Mouse (Mus musculus) heart, embryonic 16.5 days (tissue): ENCODE data around the gene Hgfac. TPM values are rescaled to one million over a fixed set of nuclear protein-coding genes. Genes with fewer than 3 reads are reported as not detected.

Experiments
- ATAC-seq: fragments of 200-750 bp; cut with Nextera tagmentation; replicated peaks from 2 replicates; pipeline ENCODE4 v1.8.0; 2017; ENCODE audit warnings: moderate number of reproducible peaks; ENCODE audit not compliant: insufficient read depth, low FRiP score; ENCODE audit errors: extremely low read depth
- H3K27ac ChIP-seq: fragments of 300-500 bp; sonication (generic); 2 replicates; pipeline ENCODE4 v1.5.1; 2014; ENCODE audit warnings: mild to moderate bottlenecking, low read length, control low read depth, moderate library complexity
- H3K27me3 ChIP-seq: fragments of 300-500 bp; sonication (generic); 2 replicates; pipeline ENCODE4 v1.6.1; 2014; ENCODE audit warnings: low read length, mixed read lengths; ENCODE audit not compliant: control insufficient read depth, insufficient read depth
- H3K36me3 ChIP-seq: fragments of 300-500 bp; sonication (generic); 2 replicates; pipeline ENCODE4 v1.6.1; 2014; ENCODE audit not compliant: control insufficient read depth, insufficient read depth
- H3K4me1 ChIP-seq: fragments of 300-500 bp; sonication (generic); 2 replicates; pipeline ENCODE4 v1.6.1; 2014; ENCODE audit warnings: low read length, mixed read lengths; ENCODE audit not compliant: control insufficient read depth, insufficient read depth
- H3K4me2 ChIP-seq: fragments of 300-500 bp; sonication (generic); 2 replicates; pipeline ENCODE4 v1.6.1; 2014; ENCODE audit warnings: low read depth, mild to moderate bottlenecking, control low read depth, low read length
- H3K4me3 ChIP-seq: fragments of 300-500 bp; sonication (generic); 2 replicates; pipeline ENCODE4 v1.5.1; 2014; ENCODE audit warnings: mild to moderate bottlenecking, control low read depth, low read length
- H3K9ac ChIP-seq: fragments of 300-500 bp; sonication (generic); 2 replicates; pipeline ENCODE4 v1.6.1; 2014; ENCODE audit warnings: low read length, control low read depth
- H3K9me3 ChIP-seq: fragments of 300-500 bp; sonication (generic); replicated peaks from 2 replicates; pipeline ENCODE4 v1.6.1; 2016; ENCODE audit warnings: low read length; ENCODE audit not compliant: control insufficient read depth
- WGBS: fragments of 180-500 bp; shearing (Covaris S2); extraction: QIAGEN DNeasy Blood & Tissue Kit; methylation state at CpG from one replicate; pipeline ENCODE4 v1.1.7; 2014; 5-methylcytosine and 5-hydroxymethylcytosine counted together
- polyA plus RNA-seq: library from polyadenylated mRNA; unstranded; fragments of >200 nt; fragmentation: Nextera tagmentation; extraction: Ambion mirVana; gene quantifications from 2 replicates; pipeline ENCODE4 v1.2.1, GENCODE M21; 2015

Hgfac gene
- polyA plus RNA-seq, 1 experiment from 2014 or later, result 0.88 TPM

- Histone ChIP-seq H3K27ac (peak overlapping the region; percentile 27; the same call in 1 of the 2 replicates), H3K4me1 (peaks cover 10% of the 10 kb centered on the region; the same call in 1 of the 2 replicates), H3K4me2 (no peak overlapping the region), H3K9me3 (no peaks in the 10 kb centered on the region), H3K9ac (no peak overlapping the region), H3K27me3 (no peaks in the 10 kb centered on the region), H3K4me3 (no peak overlapping the region), H3K36me3 (no peaks in the 10 kb centered on the region; the same call in 1 of the 2 replicates)
- whole genome bisulfite sequencing, result 55% methylated on average over 4 of the region's 4 CpGs
- 0 out of 2 replicates have a peak, but pooled peaks have one; percentile 39 for ATAC-seq
Observed at GRCm38 (mm10) chr5:35009163-35009562, 32.1 kb upstream of the Hgfac start.

GRCm38 (mm10) chr5:35010656-35011055 is 30.7 kb upstream of the Hgfac start:
- Histone ChIP-seq H3K4me3 (no peak overlapping the region), H3K9me3 (no peaks in the 10 kb centered on the region), H3K4me2 (no peak overlapping the region), H3K9ac (no peak overlapping the region), H3K27ac (no peak overlapping the region), H3K36me3 (no peaks in the 10 kb centered on the region; the same call in 1 of the 2 replicates), H3K4me1 (peaks cover 10% of the 10 kb centered on the region; the same call in 1 of the 2 replicates), H3K27me3 (no peaks in the 10 kb centered on the region)
- 67% methylated on average over 5 of the region's 5 CpGs for whole genome bisulfite sequencing
- ATAC-seq, result no peak

- no peaks in the 10 kb centered on the region for H3K27me3 ChIP-seq
- H3K4me1 ChIP-seq, result peaks cover 10% of the 10 kb centered on the region; the same call in 1 of the 2 replicates
- H3K27ac ChIP-seq, result no peak overlapping the region
- no peaks in the 10 kb centered on the region; the same call in 1 of the 2 replicates for H3K36me3 ChIP-seq
- WGBS, result 89% methylated on average over 6 of the region's 6 CpGs
- no peak overlapping the region for H3K4me3 ChIP-seq
- no peak for ATAC-seq
- H3K4me2 ChIP-seq, result no peak overlapping the region
- H3K9ac ChIP-seq, result no peak overlapping the region
- H3K9me3 ChIP-seq, result no peaks in the 10 kb centered on the region
Observed at GRCm38 (mm10) chr5:35011156-35011923, 30.0 kb upstream of the Hgfac start.

DNA sequence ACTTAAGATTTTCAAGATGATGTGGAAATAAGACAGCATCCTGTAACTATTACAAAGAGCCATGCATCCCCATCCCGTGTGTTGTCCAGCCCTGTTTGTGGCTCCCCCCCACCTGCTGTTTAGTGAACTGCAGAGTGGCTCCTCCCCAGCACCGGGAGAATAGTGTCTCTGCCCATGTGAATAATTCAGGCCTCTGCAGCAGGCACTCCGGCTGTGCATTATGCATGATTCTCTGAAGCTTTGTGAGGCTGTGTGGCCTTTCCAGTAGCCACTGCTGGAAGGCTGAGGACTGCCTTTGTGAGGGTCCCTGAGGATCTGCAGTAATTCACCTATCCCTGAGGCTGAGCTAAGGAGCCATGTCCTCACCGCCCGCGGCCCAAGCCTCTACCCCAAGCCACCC is 27.3 kb upstream of the Hgfac start:
- no peak overlapping the region for H3K4me2 ChIP-seq
- H3K27ac ChIP-seq, result no peak overlapping the region
- H3K27me3 ChIP-seq, result no peaks in the 10 kb centered on the region
- no peak overlapping the region for H3K9ac ChIP-seq
- no peak for ATAC-seq
- WGBS, result 79% methylated on average over 6 of the region's 6 CpGs
- H3K4me3 ChIP-seq, result no peak overlapping the region
- H3K9me3 ChIP-seq, result no peaks in the 10 kb centered on the region
- H3K4me1 ChIP-seq, result peaks cover 6% of the 10 kb centered on the region
- no peaks in the 10 kb centered on the region for H3K36me3 ChIP-seq

GRCm38 (mm10) chr5:35019673-35020300 is 21.5 kb upstream of the Hgfac start:
- no peak overlapping the region for H3K4me3 ChIP-seq
- peak; percentile 47; the same call in 1 of the 2 replicates for ATAC-seq
- H3K9ac ChIP-seq, result peak overlapping the region; percentile 30; the same call in 1 of the 2 replicates
- H3K36me3 ChIP-seq, result peaks cover 6% of the 10 kb centered on the region
- H3K27ac ChIP-seq, result peak overlapping the region; percentile 58
- H3K4me1 ChIP-seq, result peaks cover 29% of the 10 kb centered on the region
- WGBS, result 61% methylated on average over 9 of the region's 9 CpGs
- no peaks in the 10 kb centered on the region for H3K27me3 ChIP-seq
- no peaks in the 10 kb centered on the region for H3K9me3 ChIP-seq
- no peak overlapping the region for H3K4me2 ChIP-seq

DNA sequence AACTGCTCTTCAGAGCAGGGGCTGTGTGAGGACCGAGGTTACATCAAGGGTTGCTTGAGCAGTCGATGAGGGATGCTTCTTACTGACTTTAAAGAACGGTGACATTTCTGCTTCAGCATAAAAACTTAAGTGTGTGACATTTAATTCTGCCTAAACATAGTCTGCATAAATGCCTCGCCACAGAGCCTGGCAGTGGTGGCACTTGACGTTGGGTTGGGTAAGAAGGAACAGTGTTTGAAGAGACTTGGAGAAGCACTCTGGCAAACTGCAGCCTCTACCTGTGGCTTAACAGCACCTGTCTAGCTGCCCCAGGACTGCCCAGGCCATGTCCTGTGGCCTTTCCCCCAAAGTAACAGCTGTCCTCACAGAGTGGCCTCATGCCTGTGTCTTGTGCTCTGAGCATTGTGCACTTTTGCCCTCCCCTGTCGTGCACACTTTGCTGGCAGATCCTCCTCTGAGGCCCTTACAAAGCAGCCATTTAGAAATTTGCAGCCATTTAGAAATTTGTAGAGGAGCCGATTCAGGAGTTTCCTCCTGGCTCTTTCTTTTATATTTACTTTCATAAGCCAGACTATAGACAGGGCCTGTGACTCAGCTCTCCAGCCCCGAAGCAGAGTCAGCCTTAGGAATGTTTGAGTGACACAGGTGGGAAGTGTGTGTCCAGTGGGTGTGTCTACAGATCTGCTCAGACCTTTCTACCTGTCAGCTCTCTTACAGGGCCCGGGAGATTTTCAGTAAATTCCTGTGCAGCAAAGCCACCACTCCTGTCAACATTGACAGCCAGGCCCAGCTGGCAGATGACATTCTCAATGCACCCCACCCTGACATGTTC is 20.7 kb upstream of the Hgfac start:
- no peak overlapping the region for H3K4me3 ChIP-seq
- H3K4me2 ChIP-seq, result no peak overlapping the region
- H3K4me1 ChIP-seq, result peaks cover 29% of the 10 kb centered on the region
- peaks cover 7% of the 10 kb centered on the region for H3K36me3 ChIP-seq
- H3K9ac ChIP-seq, result 0 out of 2 replicates have a peak overlapping the region, but pooled peaks have one; percentile 5
- peak overlapping the region; percentile 39; the same call in 1 of the 2 replicates for H3K27ac ChIP-seq
- H3K9me3 ChIP-seq, result no peaks in the 10 kb centered on the region
- no peak for ATAC-seq
- WGBS, result 65% methylated on average over 9 of the region's 9 CpGs
- H3K27me3 ChIP-seq, result no peaks in the 10 kb centered on the region

- 0 out of 2 replicates have a peak, but pooled peaks have one; percentile 57 for ATAC-seq
- Histone ChIP-seq H3K4me2 (no peak overlapping the region), H3K9ac (no peak overlapping the region), H3K4me3 (no peak overlapping the region), H3K9me3 (no peaks in the 10 kb centered on the region), H3K36me3 (peaks cover 35% of the 10 kb centered on the region), H3K27ac (no peak overlapping the region), H3K27me3 (no peaks in the 10 kb centered on the region), H3K4me1 (peaks cover 21% of the 10 kb centered on the region)
- 19% methylated on average over 2 of the region's 2 CpGs for WGBS
Observed at GRCm38 (mm10) chr5:35024975-35025374, 16.3 kb upstream of the Hgfac start.

DNA sequence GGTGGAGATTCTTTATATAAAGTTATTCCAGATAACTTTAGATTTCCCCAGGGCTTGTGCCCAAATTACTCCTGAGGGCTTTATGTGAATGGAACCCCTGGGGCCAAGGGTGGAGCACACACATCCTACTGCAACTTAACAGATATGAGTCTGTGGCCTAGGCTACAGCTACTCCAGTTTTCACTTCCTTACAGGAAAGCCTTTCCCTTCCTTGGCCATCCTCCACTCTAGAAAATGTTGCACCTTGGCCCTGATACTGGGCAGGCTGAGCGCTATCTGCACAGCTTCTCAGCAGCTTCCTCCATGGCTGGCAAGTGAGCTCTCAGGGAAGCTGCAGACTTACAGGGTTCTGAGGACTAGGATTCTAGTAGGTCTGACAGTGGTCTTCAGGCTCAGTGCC is 12.0 kb upstream of the Hgfac start:
- Histone ChIP-seq H3K36me3 (peaks cover 36% of the 10 kb centered on the region), H3K4me2 (no peak overlapping the region)
- 85% methylated on average over 1 of the region's 1 CpGs for WGBS

More for the DNA sequence above, 12.0 kb upstream of the Hgfac start:
- no peak overlapping the region for H3K4me3 ChIP-seq
- H3K9me3 ChIP-seq, result no peaks in the 10 kb centered on the region
- no peaks in the 10 kb centered on the region for H3K27me3 ChIP-seq
- peak overlapping the region; percentile 22; the same call in 1 of the 2 replicates for H3K27ac ChIP-seq
- H3K9ac ChIP-seq, result no peak overlapping the region
- no peak for ATAC-seq
- H3K4me1 ChIP-seq, result no peaks in the 10 kb centered on the region
